Mouse (Mus musculus): ENCODE data around the gene Kcng1. TPM values are rescaled to one million over a fixed set of nuclear protein-coding genes. Genes with fewer than 3 reads are reported as not detected.
A peak's percentile ranks its signal among the peaks of the same experiment; 100 is the strongest.

Gene Kcng1
- total RNA-seq, 2 experiments from 2014 or later, result 0.42 to 2.4 TPM

GRCm38 (mm10) chr2:168223326-168223725 lies 58.2 kb downstream of the Kcng1 start:
- no peak for ATAC-seq (replicated peaks; ENCODE audit: poor library complexity)

- ATAC-seq (replicated peaks; ENCODE audit: poor library complexity), result peak; percentile 65
Observed at GRCm38 (mm10) chr2:168213788-168214397, 67.6 kb downstream of the Kcng1 start.

Other genes starting within 250 kb of the Kcng1 start
- gene Pard6b, start 200.7 kb downstream of the Kcng1 start, total RNA-seq (2015), result 0.07 and 0.42 TPM in 2 replicates
- gene Pard6b, start 200.7 kb downstream of the Kcng1 start, total RNA-seq (2017), result 0.25 and 0.78 TPM in 2 replicates
- gene Adnp, start 74.6 kb downstream of the Kcng1 start, total RNA-seq (2015), result 23.3 and 27.9 TPM in 2 replicates
- 0.33 and 1.4 TPM in 2 replicates for gene Adnp, start 74.6 kb downstream of the Kcng1 start, total RNA-seq (2017)
- gene Gm20716, start 51.4 kb downstream of the Kcng1 start, total RNA-seq (2015), result 53.3 and 58.6 TPM in 2 replicates
- gene Gm20716, start 51.4 kb downstream of the Kcng1 start, total RNA-seq (2017), result 34.5 and 42.4 TPM in 2 replicates
- gene Dpm1, start 51.1 kb downstream of the Kcng1 start, total RNA-seq (2015), result 68.8 and 70.7 TPM in 2 replicates
- 68.9 and 69.7 TPM in 2 replicates for gene Dpm1, start 51.1 kb downstream of the Kcng1 start, total RNA-seq (2017)
- gene Mocs3, start 51.1 kb downstream of the Kcng1 start, total RNA-seq (2015), result 7.8 and 10.9 TPM in 2 replicates
- 2.6 TPM in 2 replicates for gene Mocs3, start 51.1 kb downstream of the Kcng1 start, total RNA-seq (2017)